Mouse (Mus musculus): ENCODE results near the gene Kcnd3.

Gene Kcnd3

GRCm38 (mm10) chr3:105653544-105654380 is 201.6 kb downstream of the Kcnd3 start:
- peak in 1 of 2 experiments; percentile 34 for DNase-seq (ENCODE audit: low spot score in 2 of 2)

GRCm38 (mm10) chr3:105655031-105655585 is 203.0 kb downstream of the Kcnd3 start:
- DNase-seq (ENCODE audit: low spot score in 2 of 2) = no peak

- DNase-seq (ENCODE audit: low spot score in 2 of 2) = no peak
These were observed 208.4 kb downstream of the Kcnd3 start for GRCm38 (mm10) chr3:105660530-105660929.

- DNase-seq (ENCODE audit: low spot score in 2 of 2) = no peak
These were observed 210.9 kb downstream of the Kcnd3 start for GRCm38 (mm10) chr3:105663043-105663442.

GRCm38 (mm10) chr3:105665105-105665765 is 213.1 kb downstream of the Kcnd3 start:
- no peak for DNase-seq (ENCODE audit: low spot score in 2 of 2)

GRCm38 (mm10) chr3:105666996-105667523 is 214.9 kb downstream of the Kcnd3 start:
- DNase-seq (ENCODE audit: low spot score in 2 of 2) = no peak

GRCm38 (mm10) chr3:105668161-105668560 is 216.0 kb downstream of the Kcnd3 start:
- DNase-seq (ENCODE audit: low spot score in 2 of 2) = peak; percentile 31 to 58

GRCm38 (mm10) chr3:105669776-105670175 is 217.6 kb downstream of the Kcnd3 start:
- DNase-seq (ENCODE audit: low spot score in 2 of 2) = no peak

- no peak for DNase-seq (ENCODE audit: low spot score in 2 of 2)
These were observed 218.7 kb downstream of the Kcnd3 start for GRCm38 (mm10) chr3:105670801-105671200.

GRCm38 (mm10) chr3:105674595-105675218 is 222.6 kb downstream of the Kcnd3 start:
- DNase-seq (ENCODE audit: low spot score in 2 of 2) = peak; percentile 49 to 78

- no peak for DNase-seq (ENCODE audit: low spot score in 2 of 2)
These were observed 223.8 kb downstream of the Kcnd3 start for GRCm38 (mm10) chr3:105675932-105676331.

GRCm38 (mm10) chr3:105680346-105680745 is 228.2 kb downstream of the Kcnd3 start:
- no peak for DNase-seq (ENCODE audit: low spot score in 2 of 2)

GRCm38 (mm10) chr3:105686394-105687323 is 234.5 kb downstream of the Kcnd3 start:
- DNase-seq (ENCODE audit: low spot score in 2 of 2) = peak in 1 of 2 experiments; percentile 28

GRCm38 (mm10) chr3:105687324-105688060 is 235.4 kb downstream of the Kcnd3 start, which contains the start of gene Ddx20:
Ddx20 (minus strand) TSS chr3:105687574.
- peak; percentile 90 to 95 for DNase-seq (ENCODE audit: low spot score in 2 of 2)

- DNase-seq (ENCODE audit: low spot score in 2 of 2) = no peak
These were observed 236.4 kb downstream of the Kcnd3 start for GRCm38 (mm10) chr3:105688536-105688935.

GRCm38 (mm10) chr3:105693327-105694080 is 241.4 kb downstream of the Kcnd3 start:
- DNase-seq (ENCODE audit: low spot score in 2 of 2) = peak; percentile 86 to 90

- peak in 1 of 2 experiments; percentile 42 for DNase-seq (ENCODE audit: low spot score in 2 of 2)
These were observed 243.6 kb downstream of the Kcnd3 start for GRCm38 (mm10) chr3:105695476-105696386.

Data from frontal cortex, postnatal 36 days (tissue).